Mouse (Mus musculus) neutrophil, adult 5-6 weeks (primary cell): ENCODE measurements around the gene Gm9195. TPM values are rescaled to one million over a fixed set of nuclear protein-coding genes. Genes with fewer than 3 reads are reported as not detected.

ENCODE experiments used
- ATAC-seq: fragments of 151-379, 151-347 bp; 2 replicates; pipeline ENCODE4 v1.8.0; 2017; ENCODE audit warnings: mild to moderate bottlenecking, moderate TSS enrichment; ENCODE audit not compliant: insufficient number of reproducible peaks, poor library complexity, low FRiP score, severe bottlenecking; ENCODE audit errors: extremely low read depth
- total RNA-seq: library from RNA; stranded (forward); fragments of 200-1000 nt; gene quantifications from 2 replicates; pipeline ENCODE4 v1.2.3, GENCODE M21; 2017

Gm9195 gene
- total RNA-seq = not detected in 2 replicates

- no peak for ATAC-seq
Observed at GRCm38 (mm10) chr14:72491738-72492137, at the start of gene Gm9195. Gm9195 (minus strand) TSS chr14:72491838.

GRCm38 (mm10) chr14:72536392-72537017, 44.9 kb upstream of the Gm9195 start:
- ATAC-seq = no peak

- ATAC-seq = no peak
Observed at GRCm38 (mm10) chr14:72533862-72534261, 42.2 kb upstream of the Gm9195 start.

- no peak for ATAC-seq
Observed at GRCm38 (mm10) chr14:72532028-72532917, 40.6 kb upstream of the Gm9195 start.

GRCm38 (mm10) chr14:72527126-72527525, 35.5 kb upstream of the Gm9195 start:
- no peak for ATAC-seq

- ATAC-seq = no peak
Observed at GRCm38 (mm10) chr14:72519561-72519960, 27.9 kb upstream of the Gm9195 start.

GRCm38 (mm10) chr14:72518786-72519185, 27.1 kb upstream of the Gm9195 start:
- ATAC-seq = no peak

- no peak for ATAC-seq
Observed at GRCm38 (mm10) chr14:72516376-72516775, 24.7 kb upstream of the Gm9195 start.

- no peak for ATAC-seq
Observed at GRCm38 (mm10) chr14:72506723-72507420, 15.2 kb upstream of the Gm9195 start.

GRCm38 (mm10) chr14:72506018-72506722, 14.5 kb upstream of the Gm9195 start:
- ATAC-seq = no peak

- ATAC-seq = no peak
Observed at GRCm38 (mm10) chr14:72504985-72505384, 13.3 kb upstream of the Gm9195 start.

GRCm38 (mm10) chr14:72503241-72503640, 11.6 kb upstream of the Gm9195 start:
- ATAC-seq = no peak

- no peak for ATAC-seq
Observed at GRCm38 (mm10) chr14:72493775-72494174, 2.1 kb upstream of the Gm9195 start.

- no peak for ATAC-seq
Observed at GRCm38 (mm10) chr14:72490367-72490766, 1.3 kb downstream of the Gm9195 start.

GRCm38 (mm10) chr14:72474501-72474900, 17.1 kb downstream of the Gm9195 start:
- ATAC-seq = no peak

- no peak for ATAC-seq
Observed at GRCm38 (mm10) chr14:72468429-72468828, 23.2 kb downstream of the Gm9195 start.

GRCm38 (mm10) chr14:72466384-72466783, 25.3 kb downstream of the Gm9195 start:
- ATAC-seq = no peak

- ATAC-seq = no peak
Observed at GRCm38 (mm10) chr14:72461591-72461990, 30.0 kb downstream of the Gm9195 start.

GRCm38 (mm10) chr14:72460291-72460690, 31.3 kb downstream of the Gm9195 start:
- ATAC-seq = no peak
